Mouse (Mus musculus) liver, adult 2 months (tissue): ENCODE results near the gene Rpl18. TPM values are rescaled to one million over a fixed set of nuclear protein-coding genes. Genes with fewer than 3 reads are reported as not detected.
A peak's percentile ranks its signal among the peaks of the same experiment; 100 is the strongest.

ENCODE experiments used
- DNase-seq: peaks from one replicate; pipeline ENCODE4 v3.0.0-alpha.2; 2011; ENCODE audit warnings: low read depth, low spot score; ENCODE audit errors: extremely low read depth
- H3K27ac ChIP-seq: fragments of 200-500 bp; replicated peaks from 2 replicates; pipeline ENCODE4 v1.5.1; 2012; ENCODE audit warnings: low read depth, mild to moderate bottlenecking, control low read depth, inconsistent platforms, low read length; ENCODE audit not compliant: insufficient read depth
- H3K27me3 ChIP-seq: fragments of 200-500 bp; 2 replicates; pipeline ENCODE4 v1.6.1; 2012; ENCODE audit warnings: mild to moderate bottlenecking, moderate library complexity, low read length, inconsistent platforms; ENCODE audit not compliant: control insufficient read depth, insufficient read depth
- H3K36me3 ChIP-seq: fragments of 200-500 bp; 2 replicates; pipeline ENCODE4 v1.6.1; 2012; ENCODE audit warnings: low read length, inconsistent platforms; ENCODE audit not compliant: control insufficient read depth, insufficient read depth
- H3K4me1 ChIP-seq: fragments of 200-500 bp; 2 replicates; pipeline ENCODE4 v1.6.1; 2011; ENCODE audit warnings: low read length; ENCODE audit not compliant: control insufficient read depth, insufficient read depth
- H3K4me3 ChIP-seq: fragments of 200-500 bp; 2 replicates; pipeline ENCODE4 v1.5.1; 2011; ENCODE audit warnings: low read depth, mild to moderate bottlenecking, control low read depth, low read length, moderate library complexity; ENCODE audit not compliant: insufficient read depth
- H3K79me2 ChIP-seq: fragments of 200-500 bp; 2 replicates; pipeline ENCODE4 v1.6.1; 2012; ENCODE audit warnings: inconsistent platforms, mild to moderate bottlenecking, low read length, moderate library complexity; ENCODE audit not compliant: control insufficient read depth, insufficient read depth
- H3K9ac ChIP-seq: fragments of 200-500 bp; 2 replicates; pipeline ENCODE4 v1.6.1; 2012; ENCODE audit warnings: low read depth, mild to moderate bottlenecking, control low read depth, inconsistent platforms, low read length
- CTCF ChIP-seq: fragments of 200-500 bp; IDR thresholded peaks from 2 replicates; pipeline ENCODE4 v1.5.1; 2011; ENCODE audit warnings: low read depth, low read length, control low read depth
- POLR2A ChIP-seq: fragments of 200-500 bp; IDR thresholded peaks from 2 replicates; pipeline ENCODE4 v1.6.1; 2011; ENCODE audit warnings: low read length, control low read depth; ENCODE audit not compliant: insufficient read depth; ENCODE audit errors: extremely low read depth
- WGBS: fragments of 180-500 bp; shearing (Covaris S2); methylation state at CpG from one replicate; pipeline ENCODE4 v1.1.7; 2018; 5-methylcytosine and 5-hydroxymethylcytosine counted together
- polyA plus RNA-seq: library from polyadenylated mRNA; depleted of rRNA; stranded (reverse); fragments of >200 nt; gene quantifications from 2 replicates; pipeline ENCODE4 v1.2.3, GENCODE M21; 2012; rRNA removed
- total RNA-seq: library from RNA; depleted of rRNA; stranded (reverse); fragments of >200 nt; gene quantifications from 2 replicates; pipeline ENCODE4 v1.2.3, GENCODE M21; 2014; rRNA removed

Gene Rpl18
- total RNA-seq (436 and 542 TPM in 2 replicates), polyA plus RNA-seq (366 and 534 TPM in 2 replicates)

- peaks cover 5% of the 10 kb centered on the region; the same call in 1 of the 2 replicates for H3K79me2 ChIP-seq
- peak; percentile 92 for DNase-seq
- peaks cover 7% of the 10 kb centered on the region for H3K36me3 ChIP-seq
- peaks cover 34% of the 10 kb centered on the region for H3K4me1 ChIP-seq
- 5% methylated on average over 34 of the region's 34 CpGs for WGBS
- H3K27me3 ChIP-seq = no peaks in the 10 kb centered on the region
- H3K4me3 ChIP-seq = peak within 1 kb of the TSS; percentile 93
- H3K27ac ChIP-seq = peak within 1 kb of the TSS; percentile 98
- peak within 1 kb of the TSS; percentile 92 for H3K9ac ChIP-seq
- TF ChIP-seq POLR2A (peak; percentile 90), CTCF (no peak)
Measured at GRCm38 (mm10) chr7:45715090-45715708, at the start of gene Rpl18. Rpl18 (plus strand) TSS chr7:45715457.

DNA sequence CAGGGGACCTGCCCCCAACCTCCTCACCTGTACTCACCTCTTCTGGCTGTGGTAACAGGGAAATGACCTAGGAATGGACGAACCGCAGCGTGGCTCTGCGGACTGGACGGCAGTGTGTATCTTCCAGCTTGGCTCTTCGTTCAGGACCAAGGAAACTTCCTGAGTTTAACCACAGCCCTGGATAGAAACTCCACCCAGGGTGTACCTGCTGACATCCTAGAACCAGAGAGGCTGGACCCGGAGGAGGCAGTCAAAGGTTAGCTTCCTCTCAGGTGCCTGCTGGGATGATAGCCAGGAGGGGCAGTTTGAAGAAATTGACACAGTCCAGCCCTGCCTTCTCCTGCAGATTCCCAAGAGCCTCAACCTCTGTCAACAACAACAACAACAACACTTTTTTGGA, 49.1 kb upstream of the Rpl18 start, which contains the start of gene Fut2:
Gene Fut2, minus strand, starts transcription at position 234 of the 400 bp plus-strand sequence.
- Histone ChIP-seq H3K4me1 (no peaks in the 10 kb centered on the region), H3K9ac (no peak within 1 kb of the TSS), H3K27me3 (no peaks in the 10 kb centered on the region), H3K4me3 (no peak within 1 kb of the TSS), H3K27ac (no peak within 1 kb of the TSS), H3K36me3 (no peaks in the 10 kb centered on the region), H3K79me2 (no peaks in the 10 kb centered on the region)
- 79% methylated on average over 7 of the region's 7 CpGs for WGBS
- no peak for TF ChIP-seq POLR2A
- TF ChIP-seq CTCF = no peak
- no peak for DNase-seq

GRCm38 (mm10) chr7:45667761-45668160, 47.5 kb upstream of the Rpl18 start:
- 89% methylated on average over 14 of the region's 14 CpGs for WGBS
- no peak overlapping the region for H3K27ac ChIP-seq
- no peak for DNase-seq
- H3K79me2 ChIP-seq = no peaks in the 10 kb centered on the region
- no peak overlapping the region for H3K4me3 ChIP-seq
- H3K4me1 ChIP-seq = no peaks in the 10 kb centered on the region
- H3K36me3 ChIP-seq = no peaks in the 10 kb centered on the region
- H3K27me3 ChIP-seq = no peaks in the 10 kb centered on the region
- H3K9ac ChIP-seq = no peak overlapping the region
- TF ChIP-seq POLR2A (no peak), CTCF (no peak)

DNA sequence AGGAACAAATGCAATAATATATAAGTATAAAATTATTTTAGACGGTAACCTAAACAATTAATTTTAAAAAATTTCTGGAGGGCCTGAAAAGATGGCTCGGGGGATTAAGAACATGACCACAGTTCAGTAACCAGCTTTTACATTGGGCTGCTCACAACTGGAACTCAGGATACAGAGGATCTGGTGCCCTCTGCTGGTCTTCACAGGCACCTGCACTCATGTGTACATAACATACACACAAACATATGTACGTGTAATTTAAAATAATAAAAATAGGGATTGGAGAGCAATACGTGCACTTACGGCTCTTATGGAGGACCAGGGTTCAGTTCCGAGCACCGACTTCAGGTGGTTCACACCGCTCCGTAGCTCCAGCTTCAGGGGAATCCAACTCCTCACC, 46.3 kb upstream of the Rpl18 start:
- Histone ChIP-seq H3K9ac (no peak overlapping the region), H3K4me1 (no peaks in the 10 kb centered on the region), H3K36me3 (no peaks in the 10 kb centered on the region), H3K4me3 (no peak overlapping the region), H3K27me3 (no peaks in the 10 kb centered on the region), H3K27ac (no peak overlapping the region), H3K79me2 (no peaks in the 10 kb centered on the region)
- TF ChIP-seq CTCF = peak; percentile 28; the same call in 1 of the 2 replicates
- no peak for TF ChIP-seq POLR2A
- DNase-seq = no peak
- 97% methylated on average over 9 of the region's 9 CpGs for WGBS

- no peak overlapping the region for H3K4me3 ChIP-seq
- no peaks in the 10 kb centered on the region for H3K79me2 ChIP-seq
- H3K27me3 ChIP-seq = no peaks in the 10 kb centered on the region
- DNase-seq = no peak
- H3K9ac ChIP-seq = no peak overlapping the region
- TF ChIP-seq CTCF (no peak), POLR2A (no peak)
- H3K36me3 ChIP-seq = no peaks in the 10 kb centered on the region
- no peaks in the 10 kb centered on the region for H3K4me1 ChIP-seq
- 78% methylated on average over 7 of the region's 7 CpGs for WGBS
- H3K27ac ChIP-seq = no peak overlapping the region
Measured at GRCm38 (mm10) chr7:45677627-45678295, 37.5 kb upstream of the Rpl18 start.

- Histone ChIP-seq H3K4me1 (no peaks in the 10 kb centered on the region), H3K9ac (no peak overlapping the region), H3K27me3 (no peaks in the 10 kb centered on the region), H3K79me2 (no peaks in the 10 kb centered on the region), H3K27ac (no peak overlapping the region), H3K36me3 (no peaks in the 10 kb centered on the region), H3K4me3 (no peak overlapping the region)
- no peak for DNase-seq
- TF ChIP-seq CTCF (no peak), POLR2A (no peak)
- 93% methylated on average over 14 of the region's 14 CpGs for WGBS
Measured at GRCm38 (mm10) chr7:45678513-45678912, 36.7 kb upstream of the Rpl18 start.
